Mouse (Mus musculus): ENCODE measurements around the gene Hat1.

Hat1 gene

DNA sequence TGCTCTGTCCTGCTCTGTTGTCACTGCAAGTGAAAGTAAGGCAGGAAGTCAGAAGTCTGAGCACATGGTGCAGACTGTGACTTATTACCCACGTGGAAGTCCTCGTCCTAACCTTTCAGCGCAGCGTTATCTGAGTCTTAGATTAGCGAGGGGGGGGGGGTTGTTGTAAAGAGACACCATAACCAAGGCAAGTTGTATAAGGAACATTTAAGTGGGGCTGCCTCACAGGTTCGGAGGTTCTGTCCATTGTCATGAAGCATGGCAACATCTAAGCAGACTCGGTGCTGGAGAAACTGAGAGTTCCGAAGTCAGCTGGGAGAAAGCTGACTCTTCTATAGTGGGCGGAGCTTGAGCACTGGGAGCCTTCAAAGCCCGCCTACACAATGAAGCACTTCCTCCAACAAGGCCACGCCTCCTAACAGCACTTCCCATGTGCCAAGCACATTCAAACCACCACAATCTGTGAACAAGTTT is 12.3 kb upstream of the Hat1 start:
- no peak for DNase-seq (ENCODE audit: low spot score)

GRCm38 (mm10) chr2:71377426-71377825 is 11.3 kb upstream of the Hat1 start:
- DNase-seq (ENCODE audit: low spot score), result no peak

DNA sequence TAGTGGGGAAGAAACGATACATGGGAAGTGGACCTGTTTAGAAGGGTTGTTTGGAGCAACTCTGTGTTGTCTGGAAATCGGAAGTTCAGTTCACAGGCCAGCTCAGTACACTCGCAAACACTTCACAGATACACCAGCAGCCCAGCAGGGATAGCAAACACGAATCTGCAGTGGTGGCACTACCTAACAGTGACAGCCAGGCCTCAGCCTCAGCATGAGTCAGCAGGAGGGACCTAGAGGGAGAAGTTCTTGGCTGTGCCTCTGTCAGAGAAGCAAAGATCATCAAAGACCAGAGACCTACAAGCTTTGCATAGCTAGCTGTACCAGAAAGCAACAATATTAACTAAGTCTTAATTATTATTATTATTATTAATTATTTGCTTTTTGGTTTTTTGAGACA is 6.8 kb upstream of the Hat1 start:
- DNase-seq (ENCODE audit: low spot score), result no peak

DNA sequence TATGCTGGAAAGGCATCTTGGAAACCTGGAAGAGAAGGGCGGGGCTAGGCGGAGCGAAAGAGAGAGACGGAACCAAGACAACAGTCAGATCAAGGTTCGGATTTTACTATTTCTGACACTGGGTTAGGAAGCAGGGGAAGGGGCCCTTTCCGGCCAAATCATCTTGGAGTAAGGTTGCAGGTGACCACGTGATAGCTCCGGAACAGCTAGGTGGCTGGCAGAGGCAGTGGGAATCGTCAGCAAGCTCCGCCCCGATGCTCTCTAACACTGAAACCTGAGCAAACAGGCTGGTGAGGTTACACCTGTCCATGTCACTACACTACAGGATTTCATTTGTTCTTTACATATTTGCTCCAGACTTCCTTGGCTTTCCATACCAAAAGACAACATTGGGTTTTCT is 4.9 kb upstream of the Hat1 start:
- DNase-seq (ENCODE audit: low spot score), result no peak

DNA sequence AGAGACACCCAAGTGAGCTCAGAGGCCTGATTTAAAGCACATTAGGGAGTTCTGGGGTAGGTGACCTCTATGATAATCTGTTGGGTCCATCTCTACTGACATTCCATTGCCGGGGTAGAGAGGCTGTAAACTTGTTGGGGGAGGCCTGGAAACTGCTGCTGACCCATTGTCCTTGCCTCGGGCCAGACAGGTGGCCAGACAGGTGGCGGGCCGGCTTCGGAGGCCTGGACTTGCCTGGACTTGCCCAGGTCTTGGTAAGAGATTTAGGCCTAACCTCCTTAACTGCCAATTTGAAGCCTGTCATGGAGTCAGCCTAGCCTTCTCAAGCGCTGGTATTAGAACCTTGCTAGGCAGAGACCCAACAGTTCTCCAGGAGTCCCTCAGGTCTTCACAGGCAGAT is 992 bp upstream of the Hat1 start:
- no peak for DNase-seq (ENCODE audit: low spot score)

DNA sequence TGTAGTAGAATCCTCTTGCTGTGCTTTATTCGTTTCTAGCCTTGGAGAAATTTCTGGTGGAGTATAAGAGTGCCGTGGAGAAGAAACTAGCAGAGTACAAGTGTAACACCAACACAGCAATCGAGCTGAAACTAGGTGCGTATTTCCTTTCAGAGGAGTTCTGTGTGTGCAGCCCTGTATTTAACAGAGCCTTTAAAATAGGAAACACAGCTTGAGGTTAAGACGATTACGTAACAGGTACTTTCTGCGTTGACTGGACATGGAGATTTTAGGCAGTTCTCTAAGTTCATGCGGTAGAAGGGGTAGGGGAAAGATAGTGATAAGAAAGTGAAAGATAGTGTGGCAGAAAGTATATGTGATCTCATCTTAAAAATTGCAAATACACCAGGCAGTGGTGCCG is 1.1 kb downstream of the Hat1 start:
- no peak for DNase-seq (ENCODE audit: low spot score)

- DNase-seq (ENCODE audit: low spot score), result no peak
These were observed 16.9 kb downstream of the Hat1 start for GRCm38 (mm10) chr2:71405613-71406012.

DNA sequence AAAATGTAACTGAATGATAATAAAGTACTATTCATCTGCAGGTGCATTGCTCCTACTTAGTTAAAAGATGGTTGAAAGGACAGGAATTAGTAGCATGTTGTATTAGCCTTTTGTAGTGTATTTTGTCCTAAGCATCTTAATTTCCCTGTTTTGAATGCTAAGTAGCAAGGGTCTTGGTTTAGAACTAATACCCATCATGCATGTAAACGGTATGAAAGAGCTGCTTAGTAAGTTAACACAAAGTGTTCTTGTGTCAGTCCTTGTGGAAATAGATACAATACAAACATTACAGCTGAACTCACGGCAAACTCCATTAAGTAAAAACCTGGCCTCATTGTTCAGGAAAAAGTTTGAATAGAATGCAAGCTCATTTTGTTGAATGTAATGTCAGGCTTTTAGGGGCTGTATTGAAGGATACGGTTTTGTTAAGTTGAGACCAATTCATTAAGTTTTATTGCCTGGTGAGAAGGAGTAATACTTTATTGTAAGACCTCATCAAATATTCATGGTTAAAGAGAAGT is 30.1 kb downstream of the Hat1 start:
- no peak for DNase-seq (ENCODE audit: low spot score)

GRCm38 (mm10) chr2:71419408-71419807 is 30.6 kb downstream of the Hat1 start:
- no peak for DNase-seq (ENCODE audit: low spot score)

DNA sequence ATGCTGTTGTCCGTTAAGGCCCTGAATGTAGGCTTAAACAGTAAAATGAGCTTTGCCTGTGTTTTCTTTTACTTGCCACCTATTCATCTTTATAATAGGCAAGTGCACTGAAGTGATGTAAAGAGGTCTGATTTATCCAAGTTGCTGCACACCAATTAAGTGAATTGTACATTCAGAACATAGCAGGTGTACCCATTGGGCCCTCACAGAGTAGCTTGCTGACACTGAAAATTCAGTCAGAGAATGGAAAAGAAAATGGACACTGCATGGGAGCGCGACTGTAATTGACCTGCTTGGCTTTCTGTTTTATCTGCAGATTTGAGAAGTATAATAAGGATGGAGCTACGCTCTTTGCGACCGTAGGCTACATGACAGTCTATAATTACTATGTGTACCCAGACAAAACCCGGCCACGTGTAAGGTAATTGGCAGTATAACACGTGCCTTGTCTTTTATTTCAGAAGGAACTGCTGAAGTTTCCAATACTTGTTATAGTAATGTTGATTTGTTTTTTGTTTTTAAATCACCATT is 32.2 kb downstream of the Hat1 start:
- no peak for DNase-seq (ENCODE audit: low spot score)

DNA sequence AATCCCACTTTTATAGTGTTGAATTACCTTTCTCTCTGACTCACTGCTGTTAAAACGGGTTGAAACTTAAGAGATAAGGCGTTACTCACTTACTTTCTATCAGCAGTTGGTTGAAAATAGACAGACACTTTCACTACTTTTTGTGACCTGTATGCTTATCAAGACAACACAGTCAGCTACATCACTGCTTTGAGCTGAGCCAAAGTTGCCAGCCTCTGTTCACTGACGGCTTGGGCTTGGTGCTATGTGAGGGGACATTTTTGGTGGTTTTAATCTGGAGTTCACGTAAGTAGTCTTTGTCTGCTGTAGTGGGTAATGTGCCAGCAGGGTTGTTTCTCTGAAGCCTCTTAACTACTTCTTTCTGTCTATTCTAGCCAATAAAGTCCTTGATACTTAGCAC is 35.8 kb downstream of the Hat1 start:
- DNase-seq (ENCODE audit: low spot score), result no peak

DNA sequence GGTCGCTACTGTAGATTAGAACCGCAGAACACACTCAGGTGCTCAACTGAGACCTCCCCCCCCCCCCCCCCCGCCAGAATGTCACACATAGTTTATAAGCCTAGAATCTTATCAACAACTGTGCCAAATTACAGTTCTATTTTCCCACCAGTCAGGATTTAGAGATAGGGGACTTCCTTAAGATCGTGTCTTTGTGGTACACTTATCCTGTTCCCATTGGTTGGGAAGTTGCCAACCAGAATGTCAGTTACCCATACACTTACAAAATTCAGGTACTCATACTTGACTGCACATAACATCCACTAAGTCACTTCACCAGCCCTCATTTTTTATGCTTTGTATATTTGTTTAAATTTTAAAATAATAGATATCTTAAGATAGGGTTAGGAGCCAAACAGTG is 46.7 kb downstream of the Hat1 start:
- DNase-seq (ENCODE audit: low spot score), result no peak

DNA sequence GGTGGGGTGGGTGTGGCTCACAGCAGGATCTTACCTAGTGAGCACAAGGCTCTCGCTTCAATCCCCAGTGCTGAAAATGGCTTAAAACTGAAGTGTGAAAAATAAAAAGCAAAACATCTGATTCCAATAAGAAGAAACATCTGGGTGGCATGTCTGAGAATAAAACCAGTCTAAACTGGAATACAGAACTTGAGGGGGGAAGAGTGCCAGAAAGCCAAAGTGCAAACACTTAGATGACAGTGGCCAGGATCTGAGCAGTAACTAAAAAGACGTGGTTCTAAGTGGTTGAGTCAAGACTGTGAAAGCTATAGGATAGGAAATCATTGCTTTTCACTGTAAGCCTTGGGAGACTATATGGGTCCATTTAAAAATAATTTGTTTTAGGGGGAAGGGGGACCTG is 54.6 kb downstream of the Hat1 start:
- no peak for DNase-seq (ENCODE audit: low spot score)

GRCm38 (mm10) chr2:71445536-71446196 is 56.9 kb downstream of the Hat1 start:
- no peak for DNase-seq (ENCODE audit: low spot score)

GRCm38 (mm10) chr2:71449604-71450003 is 60.8 kb downstream of the Hat1 start:
- no peak for DNase-seq (ENCODE audit: low spot score)

- no peak for DNase-seq (ENCODE audit: low spot score)
These were observed 63.0 kb downstream of the Hat1 start for GRCm38 (mm10) chr2:71451761-71452160.

- DNase-seq (ENCODE audit: low spot score), result peak; percentile 89
These were observed 64.6 kb downstream of the Hat1 start, which contains the start of gene Metap1d for GRCm38 (mm10) chr2:71453161-71453916. Gene Metap1d (plus strand): TSS chr2:71453276.

GRCm38 (mm10) chr2:71453917-71454260 is 65.1 kb downstream of the Hat1 start:
- no peak for DNase-seq (ENCODE audit: low spot score)

DNA sequence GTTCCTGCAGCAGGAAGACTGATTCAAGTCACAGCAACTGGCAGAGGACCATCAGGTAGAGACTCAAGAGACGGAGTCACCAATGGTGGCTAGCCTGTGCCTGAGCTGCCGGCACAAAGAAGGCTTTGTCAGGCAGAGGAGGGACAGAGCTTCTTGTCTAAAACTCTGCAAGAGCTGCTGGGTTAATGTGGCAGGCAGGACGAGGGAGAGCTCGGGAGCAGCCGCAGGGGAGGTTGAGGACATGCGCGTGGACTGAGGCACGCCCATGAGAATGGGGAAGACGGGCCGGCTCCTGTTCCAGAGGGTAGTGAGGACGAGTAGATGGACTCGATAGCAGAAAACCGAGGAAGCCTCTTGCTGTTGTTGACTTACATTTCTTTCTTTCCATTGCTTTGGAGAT is 69.9 kb downstream of the Hat1 start:
- DNase-seq (ENCODE audit: low spot score), result no peak

- DNase-seq (ENCODE audit: low spot score), result no peak
These were observed 70.9 kb downstream of the Hat1 start for GRCm38 (mm10) chr2:71459659-71460058.

DNA sequence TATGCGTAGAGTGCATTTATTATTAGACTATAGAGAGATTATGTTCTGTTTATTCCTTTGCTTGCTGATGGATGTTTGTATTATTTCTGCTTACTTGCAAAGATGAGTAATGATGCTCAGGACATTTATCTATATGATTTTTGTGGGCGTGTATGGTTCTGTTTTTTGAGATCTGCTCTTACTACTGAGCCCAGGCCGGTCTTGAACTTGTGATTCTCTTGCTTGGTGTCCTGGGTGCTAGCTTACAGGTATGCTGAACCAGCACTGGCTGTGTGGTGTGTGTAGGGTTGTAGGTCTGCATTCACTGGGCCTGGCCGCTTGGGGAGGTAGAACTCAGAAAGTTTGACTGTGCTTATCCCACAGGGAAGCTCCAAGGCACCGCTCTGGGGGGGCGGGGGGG is 72.4 kb downstream of the Hat1 start:
- no peak for DNase-seq (ENCODE audit: low spot score)

DNA sequence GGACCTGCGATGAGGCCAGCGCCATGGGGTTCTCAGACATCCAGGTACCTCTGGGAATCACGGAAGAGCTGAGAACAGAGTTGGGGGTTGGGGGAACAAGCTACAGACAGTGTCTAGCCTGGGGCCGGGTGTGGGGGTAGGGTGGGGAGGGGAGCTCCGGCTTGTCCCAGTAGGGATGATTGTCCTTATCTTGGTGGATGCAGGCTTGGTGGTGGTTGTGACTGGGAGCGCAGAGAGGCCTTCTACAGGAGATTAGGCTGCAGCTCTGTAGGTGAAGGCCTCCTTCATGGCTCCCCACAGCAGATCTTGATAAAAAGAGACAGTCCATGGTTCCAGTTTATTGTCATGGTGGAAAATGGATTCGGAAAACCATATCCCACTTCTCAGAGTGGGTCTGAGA is 72.8 kb downstream of the Hat1 start:
- DNase-seq (ENCODE audit: low spot score), result no peak

DNA sequence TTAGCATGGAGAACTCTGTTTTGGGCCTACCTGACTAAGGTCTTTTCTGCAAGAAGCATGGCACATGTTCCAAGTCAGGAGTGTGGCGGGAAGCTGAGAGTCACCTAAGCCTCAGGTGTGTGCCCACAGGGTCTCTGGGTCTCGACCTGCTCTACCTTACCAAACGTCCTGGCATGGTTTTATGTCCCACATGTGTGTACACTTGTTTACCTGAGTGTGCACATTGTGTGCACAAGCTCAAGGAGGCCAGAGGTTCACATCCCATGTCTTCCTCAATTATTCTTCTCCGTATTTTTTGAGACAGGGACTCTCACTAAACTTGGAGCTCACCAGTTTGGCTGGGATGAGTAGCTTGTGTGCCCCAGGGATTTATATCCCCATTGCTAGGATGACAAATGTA is 73.3 kb downstream of the Hat1 start:
- no peak for DNase-seq (ENCODE audit: low spot score)
